Mouse (Mus musculus) liver, adult 2 months (tissue): ENCODE results near the gene Ccdc85b.

Experiments
- CTCF ChIP-seq: fragments of 200-500 bp; IDR thresholded peaks from 2 replicates; pipeline ENCODE4 v1.5.1; 2011; ENCODE audit warnings: low read depth, low read length, control low read depth
- POLR2A ChIP-seq: fragments of 200-500 bp; IDR thresholded peaks from 2 replicates; pipeline ENCODE4 v1.6.1; 2011; ENCODE audit warnings: low read length, control low read depth; ENCODE audit not compliant: insufficient read depth; ENCODE audit errors: extremely low read depth

DNA sequence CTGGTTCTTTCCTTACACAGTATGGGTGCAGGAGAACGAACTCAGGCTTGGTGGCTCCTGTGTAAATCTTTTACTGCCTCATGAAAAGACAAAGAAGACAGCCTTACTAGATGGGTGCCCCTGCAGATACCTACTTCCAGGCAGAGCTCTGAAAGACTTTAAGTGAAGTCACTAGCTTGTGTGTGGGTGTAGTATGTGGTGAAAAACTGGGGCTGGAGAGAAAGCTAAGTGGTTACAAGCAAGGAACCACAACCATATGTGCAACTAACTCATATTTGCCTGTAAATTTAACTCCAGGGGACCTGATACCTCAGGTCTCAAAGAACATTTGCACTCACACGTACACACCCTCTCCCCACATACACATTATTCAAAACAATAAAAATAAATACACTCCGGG lies 2.2 kb upstream of the Ccdc85b start:
- TF ChIP-seq CTCF, result no peak
- TF ChIP-seq POLR2A, result no peak
